Mouse (Mus musculus): Measurements from ENCODE around the gene Rbms2.

DNA sequence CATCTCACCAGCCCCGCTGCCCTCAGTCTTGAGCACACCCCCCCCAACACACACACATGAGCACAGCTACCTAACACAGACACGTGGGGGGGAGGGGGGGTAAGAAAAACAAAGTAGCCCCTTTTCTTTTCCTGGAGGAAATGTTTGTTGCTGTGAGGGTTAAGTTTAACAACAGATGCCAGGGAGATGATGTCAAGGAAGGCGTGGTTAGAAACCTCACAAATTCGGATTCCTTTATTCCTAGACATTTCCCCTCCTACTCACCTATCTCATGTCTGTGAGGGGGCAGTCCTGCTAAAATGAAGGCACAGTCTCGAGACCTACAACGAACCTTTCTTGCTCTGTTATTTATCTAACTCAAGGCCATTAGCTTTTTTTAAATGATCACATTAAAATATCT lies 13.0 kb downstream of the Rbms2 start:
- TF ChIP-seq CTCF (IDR thresholded peaks at IDR 0.05; ENCODE audit: insufficient read depth, low read length) (no peak), POLR2A (IDR thresholded peaks at IDR 0.05; ENCODE audit: borderline replicate concordance, extremely low read depth, low read depth, low read length) (no peak)

Data from lung, adult 2 months (tissue).